Mouse (Mus musculus) thymus, adult 2 months (tissue): ENCODE data around the gene Pfn4.

Experiments used
- CTCF ChIP-seq: fragments of 200-500 bp; IDR thresholded peaks from 2 replicates; pipeline ENCODE4 v1.5.1; 2012; ENCODE audit warnings: mild to moderate bottlenecking, control low read depth, low read length, moderate library complexity, borderline replicate concordance; ENCODE audit not compliant: control insufficient read depth, poor library complexity, insufficient read depth; ENCODE audit errors: extremely low read depth
- POLR2A ChIP-seq: fragments of 200-500 bp; IDR thresholded peaks from 2 replicates; pipeline ENCODE4 v1.6.1; 2012; ENCODE audit warnings: mild to moderate bottlenecking, low read length, control low read depth, moderate library complexity; ENCODE audit not compliant: control insufficient read depth, poor library complexity, insufficient read depth; ENCODE audit errors: extremely low read depth

GRCm38 (mm10) chr12:4731629-4732028 is 37.2 kb upstream of the Pfn4 start:
- TF ChIP-seq CTCF (no peak), POLR2A (no peak)
